Mouse (Mus musculus): ENCODE results near the gene Gm26938.
A peak's percentile ranks its signal among the peaks of the same experiment; 100 is the strongest.

Gm26938 gene

GRCm38 (mm10) chr5:139794938-139795337 lies 31.3 kb downstream of the Gm26938 start:
- DNase-seq (ENCODE audit: low spot score in 2 of 2) = no peak

GRCm38 (mm10) chr5:139794137-139794536 lies 32.1 kb downstream of the Gm26938 start:
- DNase-seq (ENCODE audit: low spot score in 2 of 2) = no peak

GRCm38 (mm10) chr5:139793338-139794089 lies 32.7 kb downstream of the Gm26938 start:
- DNase-seq (ENCODE audit: low spot score in 2 of 2) = no peak

GRCm38 (mm10) chr5:139792966-139793337 lies 33.3 kb downstream of the Gm26938 start:
- DNase-seq (ENCODE audit: low spot score in 2 of 2) = no peak

- DNase-seq (ENCODE audit: low spot score in 2 of 2) = no peak
These were observed 33.9 kb downstream of the Gm26938 start for GRCm38 (mm10) chr5:139792159-139792775.

- DNase-seq (ENCODE audit: low spot score in 2 of 2) = peak; percentile 91 to 93
These were observed 34.7 kb downstream of the Gm26938 start, which contains the start of gene Mafk for GRCm38 (mm10) chr5:139791227-139792158. TSS of gene Mafk (plus strand) at chr5:139791513.

- DNase-seq (ENCODE audit: low spot score in 2 of 2) = no peak
These were observed 36.7 kb downstream of the Gm26938 start for GRCm38 (mm10) chr5:139789466-139789865.

GRCm38 (mm10) chr5:139781406-139781805 lies 44.8 kb downstream of the Gm26938 start:
- DNase-seq (ENCODE audit: low spot score in 2 of 2) = no peak

- no peak for DNase-seq (ENCODE audit: low spot score in 2 of 2)
These were observed 49.2 kb downstream of the Gm26938 start for GRCm38 (mm10) chr5:139776966-139777365.

- peak; percentile 97 for DNase-seq (ENCODE audit: low spot score in 2 of 2)
These were observed 50.8 kb downstream of the Gm26938 start, which contains the start of gene Ints1 for GRCm38 (mm10) chr5:139775216-139775926. TSS of gene Ints1 (minus strand) at chr5:139775674.

- no peak for DNase-seq (ENCODE audit: low spot score in 2 of 2)
These were observed 58.0 kb downstream of the Gm26938 start for GRCm38 (mm10) chr5:139768216-139768615.

GRCm38 (mm10) chr5:139764296-139764695 lies 61.9 kb downstream of the Gm26938 start:
- peak in 1 of 2 experiments; percentile 21 for DNase-seq (ENCODE audit: low spot score in 2 of 2)

- peak; percentile 69 to 79 for DNase-seq (ENCODE audit: low spot score in 2 of 2)
These were observed 68.1 kb downstream of the Gm26938 start for GRCm38 (mm10) chr5:139758096-139758495.

All from frontal cortex, postnatal 36 days (tissue).